In genomic region chr8:56621093-56621492, GRCm38 (mm10) we compare ENCODE assay signal across 18 mouse cellular contexts.
DNase-seq lines count a peak whose midpoint lies in the region; ATAC-seq and TF ChIP-seq lines count a peak whose summit lies in the region.
"Had no signal": no experiment of that assay in that cellular context is flagged by ENCODE, and none has a peak within 500 bp of the region (broad histone marks: within the 10 kb centered on the region; RNA-seq: fewer than 3 reads in every experiment).

No protein-coding gene starts in this region.

- DNase-seq in forebrain, embryonic 11.5 days (ENCODE audit: low spot score), result no peak
- DNase-seq in hindbrain, embryonic 10.5 days (ENCODE audit: low spot score), result peak; percentile 7
- no peak for DNase-seq in intestine, embryonic 14.5 days (ENCODE audit: low spot score)
- no peak for DNase-seq in liver, embryonic 14.5 days (ENCODE audit: low read depth in 3 of 3, low spot score in 3 of 3)
- no peak for DNase-seq in right cerebral cortex, postnatal 4 days
- DNase-seq: cerebellum, postnatal 14 days; heart, adult 2 months; lung, postnatal 14 days; right cerebral cortex, postnatal 25 days; thymus, adult 18-20 months had no signal

- TF ChIP-seq CTCF in liver, embryonic 14.5 days (IDR thresholded peaks at IDR 0.05; ENCODE audit: low read depth), result no peak

- H3K4me1 ChIP-seq in forebrain, embryonic 11.5 days (replicated peaks; ENCODE audit: control insufficient read depth, insufficient read depth, low read length), result peaks cover 8% of the 10 kb centered on the region; the same call in 1 of the 2 replicates
- peaks cover 20% of the 10 kb centered on the region for H3K4me1 ChIP-seq in forebrain, embryonic 13.5 days
- peaks cover 40% of the 10 kb centered on the region for H3K4me1 ChIP-seq in hindbrain, embryonic 10.5 days (replicated peaks)
- H3K4me1 ChIP-seq in hindbrain, embryonic 12.5 days, result peaks cover 22% of the 10 kb centered on the region
- H3K4me1 ChIP-seq in intestine, embryonic 14.5 days (replicated peaks; ENCODE audit: control insufficient read depth, insufficient read depth, low read length), result peaks cover 37% of the 10 kb centered on the region
- H3K4me1 ChIP-seq in liver, embryonic 14.5 days (replicated peaks; ENCODE audit: control insufficient read depth in 2 of 2, insufficient read depth in 2 of 2, low read length in 1 of 2), result peaks cover 0 to 9% of the 10 kb centered on the region in 2 experiments; a peak in 2 of 4 replicates

- no peak overlapping the region for H3K4me3 ChIP-seq in forebrain, embryonic 11.5 days (ENCODE audit: low read depth, low read length)
- no peak overlapping the region for H3K4me3 ChIP-seq in forebrain, embryonic 13.5 days
- 0 out of 2 replicates have a peak overlapping the region, but pooled peaks have one; percentile 28 for H3K4me3 ChIP-seq in hindbrain, embryonic 10.5 days
- no peak overlapping the region for H3K4me3 ChIP-seq in hindbrain, embryonic 12.5 days
- H3K4me3 ChIP-seq in intestine, embryonic 14.5 days (ENCODE audit: low read depth, low read length), result no peak overlapping the region
- no peak overlapping the region for H3K4me3 ChIP-seq in liver, embryonic 14.5 days (ENCODE audit: insufficient read depth in 1 of 2, low read depth in 2 of 2, low read length in 2 of 2)
- H3K4me3 ChIP-seq: forebrain, embryonic 15.5 days; heart, adult 2 months; layer of hippocampus, adult 2 months; limb, embryonic 13.5 days; neural tube, embryonic 12.5 days had no signal

- H3K9me3 ChIP-seq in forebrain, embryonic 11.5 days (ENCODE audit: control insufficient read depth, low read length), result no peaks in the 10 kb centered on the region
- H3K9me3 ChIP-seq in forebrain, embryonic 13.5 days (replicated peaks), result no peaks in the 10 kb centered on the region
- no peaks in the 10 kb centered on the region for H3K9me3 ChIP-seq in hindbrain, embryonic 10.5 days
- no peaks in the 10 kb centered on the region for H3K9me3 ChIP-seq in hindbrain, embryonic 12.5 days (replicated peaks)
- H3K9me3 ChIP-seq in intestine, embryonic 14.5 days (ENCODE audit: control insufficient read depth, low read length), result no peaks in the 10 kb centered on the region
- H3K9me3 ChIP-seq in liver, embryonic 14.5 days (ENCODE audit: control insufficient read depth, low read length), result no peaks in the 10 kb centered on the region
- H3K9me3 ChIP-seq: forebrain, embryonic 15.5 days; neural tube, embryonic 12.5 days had no signal

- H3K9ac ChIP-seq in forebrain, embryonic 11.5 days (ENCODE audit: low read length), result no peak overlapping the region
- H3K9ac ChIP-seq in forebrain, embryonic 13.5 days, result no peak overlapping the region
- H3K9ac ChIP-seq in hindbrain, embryonic 12.5 days, result no peak overlapping the region
- no peak overlapping the region for H3K9ac ChIP-seq in intestine, embryonic 14.5 days (ENCODE audit: low read length)
- no peak overlapping the region for H3K9ac ChIP-seq in liver, embryonic 14.5 days (replicated peaks)
- H3K9ac ChIP-seq: forebrain, embryonic 15.5 days; limb, embryonic 13.5 days; neural tube, embryonic 12.5 days had no signal

- WGBS in forebrain, embryonic 11.5 days, result 12% methylated on average over 4 of the region's 4 CpGs
- WGBS in forebrain, embryonic 13.5 days, result 24% methylated on average over 4 of the region's 4 CpGs
- 26% methylated on average over 4 of the region's 4 CpGs for WGBS in hindbrain, embryonic 10.5 days
- 24% methylated on average over 4 of the region's 4 CpGs for WGBS in hindbrain, embryonic 12.5 days
- WGBS in intestine, embryonic 14.5 days, result 31% methylated on average over 4 of the region's 4 CpGs
- 17% methylated on average over 4 of the region's 4 CpGs for WGBS in liver, embryonic 14.5 days (ENCODE audit: insufficient replicate concordance)

- ATAC-seq in forebrain, embryonic 11.5 days (replicated peaks; ENCODE audit: low FRiP score), result 0 out of 2 replicates have a peak, but pooled peaks have one; percentile 4
- no peak for ATAC-seq in forebrain, embryonic 13.5 days
- no peak for ATAC-seq in hindbrain, embryonic 12.5 days (ENCODE audit: low FRiP score)
- ATAC-seq in intestine, embryonic 14.5 days (replicated peaks; ENCODE audit: low FRiP score, low TSS enrichment, low read depth), result no peak
- ATAC-seq in liver, embryonic 14.5 days (ENCODE audit: insufficient read depth), result no peak
- no peak for ATAC-seq in inflammation-experienced regulatory T-cells, adult 6 months
- ATAC-seq: forebrain, embryonic 15.5 days; Patski had no signal

- TF ChIP-seq EP300 in liver, embryonic 14.5 days (IDR thresholded peaks at IDR 0.05; ENCODE audit: low read depth), result no peak

- no peak overlapping the region for H3K4me2 ChIP-seq in forebrain, embryonic 11.5 days (ENCODE audit: low read depth, low read length, severe bottlenecking)
- H3K4me2 ChIP-seq in forebrain, embryonic 13.5 days, result no peak overlapping the region
- no peak overlapping the region for H3K4me2 ChIP-seq in hindbrain, embryonic 12.5 days (replicated peaks)
- peak overlapping the region; percentile 16; the same call in 1 of the 2 replicates for H3K4me2 ChIP-seq in intestine, embryonic 14.5 days (ENCODE audit: low read length)
- peak overlapping the region; percentile 41; the same call in 1 of the 2 replicates for H3K4me2 ChIP-seq in liver, embryonic 14.5 days (ENCODE audit: low read depth)
- H3K4me2 ChIP-seq: forebrain, embryonic 15.5 days had no signal

- H3K36me3 ChIP-seq in forebrain, embryonic 11.5 days (ENCODE audit: control insufficient read depth, insufficient read depth, low read length), result no peaks in the 10 kb centered on the region
- H3K36me3 ChIP-seq in forebrain, embryonic 13.5 days (ENCODE audit: poor library complexity, severe bottlenecking), result no peaks in the 10 kb centered on the region
- no peaks in the 10 kb centered on the region for H3K36me3 ChIP-seq in hindbrain, embryonic 10.5 days
- H3K36me3 ChIP-seq in hindbrain, embryonic 12.5 days, result no peaks in the 10 kb centered on the region
- H3K36me3 ChIP-seq in intestine, embryonic 14.5 days (ENCODE audit: control insufficient read depth, insufficient read depth, low read length), result no peaks in the 10 kb centered on the region
- no peaks in the 10 kb centered on the region for H3K36me3 ChIP-seq in liver, embryonic 14.5 days (replicated peaks; ENCODE audit: control insufficient read depth, insufficient read depth, low read depth)
- H3K36me3 ChIP-seq: forebrain, embryonic 15.5 days; limb, embryonic 13.5 days; neural tube, embryonic 12.5 days had no signal

- H3K27ac ChIP-seq in forebrain, embryonic 11.5 days (ENCODE audit: low read depth, low read length), result no peak overlapping the region
- H3K27ac ChIP-seq in forebrain, embryonic 13.5 days, result no peak overlapping the region
- no peak overlapping the region for H3K27ac ChIP-seq in hindbrain, embryonic 10.5 days
- no peak overlapping the region for H3K27ac ChIP-seq in hindbrain, embryonic 12.5 days
- H3K27ac ChIP-seq in intestine, embryonic 14.5 days (ENCODE audit: low read depth), result no peak overlapping the region
- H3K27ac ChIP-seq in liver, embryonic 14.5 days, result no peak overlapping the region
- H3K27ac ChIP-seq: forebrain, embryonic 15.5 days; heart, adult 2 months; layer of hippocampus, adult 2 months; limb, embryonic 13.5 days; neural tube, embryonic 12.5 days had no signal

- peaks cover 25% of the 10 kb centered on the region for H3K27me3 ChIP-seq in forebrain, embryonic 11.5 days (ENCODE audit: control insufficient read depth, insufficient read depth, low read length)
- peaks cover 54% of the 10 kb centered on the region for H3K27me3 ChIP-seq in forebrain, embryonic 13.5 days
- peaks cover 67% of the 10 kb centered on the region for H3K27me3 ChIP-seq in hindbrain, embryonic 10.5 days (ENCODE audit: insufficient read depth, poor library complexity, severe bottlenecking)
- H3K27me3 ChIP-seq in hindbrain, embryonic 12.5 days, result peaks cover 62% of the 10 kb centered on the region
- H3K27me3 ChIP-seq in intestine, embryonic 14.5 days (replicated peaks; ENCODE audit: control insufficient read depth, insufficient read depth, low read length), result no peaks in the 10 kb centered on the region; the same call in 1 of the 2 replicates
- H3K27me3 ChIP-seq in liver, embryonic 14.5 days (ENCODE audit: control insufficient read depth, insufficient read depth, low read length), result peaks cover 17% of the 10 kb centered on the region

Comparison
In these comparisons a context has a peak if more than half of its experiments do, and no peak if none do; other contexts are left out.
1. H3K4me2 ChIP-seq: peak in intestine, embryonic 14.5 days (single experiment) and liver, embryonic 14.5 days (single experiment); none in forebrain, embryonic 11.5 days (single experiment), forebrain, embryonic 13.5 days (single experiment) and hindbrain, embryonic 12.5 days (single experiment).